Mouse (Mus musculus) spleen, postnatal 10 days (tissue): ENCODE measurements around the gene Zfp541.

ENCODE experiments used
- DNase-seq, 2 experiments: peaks; one replicate each; pipeline ENCODE4 v3.0.0; 2021 to 2022; ENCODE audit warnings: low spot score in 2 of 2

Zfp541 gene

DNA sequence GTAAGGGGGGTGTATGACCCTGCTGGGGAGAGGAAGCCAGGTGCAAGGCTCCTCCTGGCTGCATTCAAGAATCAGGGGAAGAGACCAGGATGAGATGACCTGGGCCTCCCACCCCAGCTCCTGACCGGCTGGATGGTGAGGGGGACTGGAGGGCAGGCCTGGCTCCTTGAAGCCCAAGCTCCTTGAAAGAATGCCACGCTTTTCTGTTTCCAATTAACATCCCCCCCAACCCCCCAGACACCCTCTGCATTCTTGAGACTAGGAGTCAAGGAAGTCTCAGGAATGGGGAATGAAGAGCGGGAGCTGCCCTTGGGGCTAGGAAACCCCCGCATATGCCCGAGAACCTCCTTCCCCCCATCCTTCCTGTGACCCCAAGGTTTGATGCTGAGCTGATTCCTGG is 17.1 kb upstream of the Zfp541 start:
- DNase-seq = no peak

DNA sequence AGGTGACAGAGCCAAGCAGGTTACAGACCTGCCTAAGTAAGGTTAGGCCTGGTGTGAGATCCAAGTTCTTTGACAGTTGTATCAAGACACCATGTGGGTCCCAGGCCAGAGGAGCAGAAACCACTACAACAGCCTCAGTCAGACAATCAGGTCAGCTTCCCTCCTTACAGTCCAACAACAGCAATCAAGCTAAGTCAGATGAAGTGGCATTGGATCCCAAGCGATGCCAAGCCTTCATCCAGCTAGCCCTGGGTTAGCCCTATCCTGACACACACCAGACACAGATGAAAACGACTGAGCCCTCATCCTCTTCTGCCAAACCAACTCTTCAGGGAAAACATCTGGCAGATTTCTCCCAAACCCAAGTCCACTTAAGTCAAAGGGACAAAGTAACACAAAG is 16.1 kb upstream of the Zfp541 start:
- no peak for DNase-seq

- DNase-seq = peak in 1 of 2 experiments; percentile 85
These were observed 15.5 kb upstream of the Zfp541 start for GRCm38 (mm10) chr7:16046101-16046480.

GRCm38 (mm10) chr7:16046481-16047337 is 14.9 kb upstream of the Zfp541 start:
- DNase-seq = peak; percentile 73 to 79

DNA sequence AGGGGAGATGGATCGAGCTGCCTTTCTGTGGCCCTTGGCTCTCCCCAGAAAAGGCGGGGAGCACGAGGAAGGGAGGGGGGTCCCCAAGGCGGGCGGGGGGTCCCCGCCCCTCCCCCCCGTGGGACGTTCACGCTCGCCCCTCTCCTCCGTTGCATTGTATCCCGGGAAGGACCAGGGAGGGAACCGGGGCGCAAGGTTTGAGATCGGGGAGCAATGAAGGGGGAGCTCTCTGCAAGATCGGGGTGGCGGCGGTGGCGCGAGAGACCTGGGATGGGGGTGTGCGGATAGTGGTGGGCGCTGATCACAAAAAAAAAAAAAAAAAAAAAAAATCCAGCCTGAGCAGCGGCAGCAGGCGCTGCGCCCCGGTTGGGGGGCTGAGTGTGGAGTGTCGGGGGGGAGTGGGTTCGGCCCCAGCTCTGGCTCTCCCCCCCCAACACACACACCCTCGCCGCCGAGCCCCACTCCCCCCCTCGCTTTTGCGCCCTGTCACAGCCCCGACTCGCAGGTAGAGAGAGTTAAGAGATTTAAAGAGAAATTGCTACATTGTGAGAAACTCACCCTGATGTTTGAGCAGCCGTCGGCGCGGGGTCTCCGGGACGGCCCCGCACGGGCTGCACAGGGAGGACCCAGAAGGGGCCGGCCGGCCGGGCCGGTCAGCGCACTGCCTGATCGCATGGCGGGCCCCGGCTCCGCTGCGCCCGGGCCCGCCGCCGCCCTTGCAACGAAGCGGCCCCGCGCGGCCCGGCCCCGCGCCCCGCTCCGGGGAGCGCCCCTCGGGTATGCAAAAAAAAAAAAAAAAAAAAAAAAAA is 14.1 kb upstream of the Zfp541 start, which contains the start of gene Bicra:
TSS of gene Bicra (minus strand) at position 584 of the 809 bp plus-strand sequence.
- DNase-seq = peak; percentile 82 to 92

GRCm38 (mm10) chr7:16048164-16048564 is 13.4 kb upstream of the Zfp541 start:
- DNase-seq = peak; percentile 97 to 98

DNA sequence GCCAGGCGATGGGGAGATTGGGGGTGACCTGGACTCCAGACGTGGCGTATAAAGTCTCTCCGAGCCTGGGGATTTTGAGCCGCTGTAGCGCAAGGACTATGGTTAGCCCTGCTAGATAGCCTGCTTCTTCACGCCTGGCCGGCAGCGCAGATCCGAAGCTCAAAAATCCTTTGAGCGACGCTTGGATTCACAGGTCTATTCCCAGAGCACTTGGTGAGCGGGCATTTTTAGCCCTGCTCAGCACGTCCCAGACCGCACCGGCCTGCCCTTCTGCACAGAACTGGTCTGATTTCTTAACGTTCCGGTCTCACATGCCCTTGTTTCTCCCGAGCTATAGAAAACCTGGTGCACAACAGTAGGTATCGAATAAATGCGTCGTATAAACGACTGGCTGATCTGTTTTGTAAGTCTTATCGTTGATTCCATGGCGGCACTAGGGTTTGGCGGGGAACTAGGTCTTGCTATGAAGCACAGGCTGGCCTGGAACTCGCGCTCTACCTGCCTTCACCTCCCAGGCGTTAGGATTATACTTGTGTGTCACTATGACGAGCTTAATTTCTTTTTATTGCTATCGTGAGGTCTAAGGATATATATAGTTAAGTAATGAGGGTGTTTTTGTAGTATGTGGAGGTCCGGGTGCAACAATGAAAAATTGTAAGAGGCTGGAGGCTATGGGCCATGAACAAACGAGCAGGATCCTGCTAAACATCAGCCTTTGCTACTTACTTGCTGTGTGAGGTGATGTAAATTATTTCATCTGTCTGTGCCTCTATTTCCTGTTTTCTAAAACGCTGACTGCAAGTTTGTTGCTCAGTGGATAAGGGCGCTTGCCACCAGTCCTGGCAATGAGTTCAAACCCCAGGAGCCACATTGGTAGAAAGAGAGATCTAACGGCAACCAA is 12.7 kb upstream of the Zfp541 start:
- DNase-seq = peak; percentile 55 to 58

DNA sequence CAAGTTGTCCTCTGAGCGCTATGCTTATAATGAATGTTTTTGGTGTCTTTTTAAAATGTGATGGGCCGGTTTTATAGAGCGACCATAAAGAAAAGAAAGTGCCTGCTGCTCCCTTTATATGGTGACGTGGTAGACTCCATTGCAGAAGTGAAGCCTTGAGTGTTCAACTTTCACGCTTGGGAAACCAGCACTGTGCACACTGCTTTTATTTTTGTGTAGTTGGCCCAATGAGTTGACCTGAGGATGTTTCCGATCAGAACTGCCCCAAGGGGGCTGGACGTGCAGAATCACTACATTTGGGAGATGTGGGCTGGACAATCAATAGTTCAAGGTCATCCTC is 12.1 kb upstream of the Zfp541 start:
- peak in 1 of 2 experiments; percentile 35 for DNase-seq

GRCm38 (mm10) chr7:16050600-16050999 is 11.0 kb upstream of the Zfp541 start:
- no peak for DNase-seq

GRCm38 (mm10) chr7:16051883-16052595 is 9.6 kb upstream of the Zfp541 start:
- DNase-seq = peak; percentile 83 to 91

DNA sequence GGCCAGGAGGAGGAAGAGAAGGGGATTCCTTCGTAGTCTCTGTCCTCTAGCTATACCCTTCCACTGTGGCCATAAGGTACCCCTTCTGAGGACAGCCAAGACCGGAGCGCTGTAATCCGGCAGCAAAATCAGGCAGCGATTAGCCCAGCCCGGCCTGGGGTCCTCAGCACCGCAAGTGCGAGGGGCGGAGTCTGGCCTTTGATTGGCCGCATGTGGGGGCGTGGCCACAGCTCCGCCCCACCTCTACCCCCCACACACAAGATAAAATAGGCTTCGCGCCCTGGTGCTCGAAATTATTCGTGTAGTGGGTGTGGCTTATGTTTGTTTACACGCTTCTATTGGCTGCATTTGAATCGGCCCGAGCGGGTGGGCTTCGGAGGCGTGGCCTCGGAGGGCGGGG is 8.9 kb upstream of the Zfp541 start:
- DNase-seq = peak; percentile 91 to 97

- no peak for DNase-seq
These were observed 8.5 kb upstream of the Zfp541 start for GRCm38 (mm10) chr7:16053105-16053504.

DNA sequence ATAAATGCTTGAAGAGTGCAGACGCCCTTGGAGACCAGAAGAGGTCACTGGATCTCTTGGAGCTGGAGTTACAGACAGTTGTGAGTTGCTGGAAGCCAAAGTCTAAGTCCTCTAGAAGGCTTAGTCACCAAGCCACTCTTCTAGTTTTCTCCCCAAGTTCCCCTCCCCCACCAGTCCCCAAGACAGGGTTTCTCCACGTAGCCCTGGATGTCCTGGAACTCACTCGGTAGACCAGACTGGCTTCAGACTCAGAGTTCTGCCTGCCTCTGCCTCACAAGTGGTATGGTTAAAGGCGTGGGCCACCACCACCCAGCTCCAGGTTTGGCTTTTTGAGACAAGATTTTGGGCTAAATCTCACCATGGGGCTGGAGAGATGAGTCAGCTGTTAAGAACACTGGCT is 6.6 kb upstream of the Zfp541 start:
- no peak for DNase-seq

- DNase-seq = peak in 1 of 2 experiments; percentile 46
These were observed 5.9 kb upstream of the Zfp541 start for GRCm38 (mm10) chr7:16055665-16056064.

GRCm38 (mm10) chr7:16056459-16057135 is 5.0 kb upstream of the Zfp541 start:
- peak in 1 of 2 experiments; percentile 63 for DNase-seq

GRCm38 (mm10) chr7:16057136-16057534 is 4.5 kb upstream of the Zfp541 start:
- DNase-seq = no peak

- DNase-seq = no peak
These were observed 446 bp downstream of the Zfp541 start for GRCm38 (mm10) chr7:16062099-16062420.

DNA sequence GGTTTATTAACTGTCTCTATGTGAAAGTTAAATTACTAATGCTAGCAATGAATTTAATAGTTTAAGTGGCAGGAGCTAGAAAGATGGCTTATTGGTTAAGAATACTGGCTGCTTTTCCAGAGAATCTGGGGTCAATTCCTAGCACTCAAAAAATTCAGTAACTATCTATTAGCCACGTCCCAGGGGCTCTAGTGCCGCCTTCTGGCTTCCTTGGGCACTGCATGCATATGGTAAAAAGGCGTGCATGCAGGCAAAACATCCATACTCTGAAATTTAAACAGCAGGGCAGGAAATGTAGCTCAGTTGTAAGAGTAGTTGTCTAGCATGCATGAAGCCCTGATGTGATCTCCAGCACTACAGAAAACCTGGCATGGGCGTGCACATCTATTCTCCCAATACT is 1.9 kb downstream of the Zfp541 start:
- peak in 1 of 2 experiments; percentile 63 for DNase-seq

DNA sequence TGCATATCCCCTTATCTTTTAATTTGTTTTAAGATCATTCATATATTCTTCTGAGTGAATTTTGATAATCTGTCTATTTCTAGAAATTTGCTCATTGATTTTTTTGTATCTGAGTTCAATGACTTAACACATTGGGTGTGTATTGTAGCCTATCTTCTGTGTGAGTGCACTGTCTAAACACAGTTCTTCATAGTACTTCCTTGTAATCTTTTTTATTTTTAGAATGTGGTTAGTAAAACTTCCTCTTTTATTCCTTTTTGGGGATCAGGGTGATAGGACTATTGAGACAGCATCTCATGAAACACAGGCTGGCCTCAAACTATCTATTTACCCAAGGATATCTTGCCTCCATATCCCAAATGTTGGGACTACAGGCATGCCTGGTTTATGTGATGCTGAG is 9.2 kb downstream of the Zfp541 start:
- no peak for DNase-seq

DNA sequence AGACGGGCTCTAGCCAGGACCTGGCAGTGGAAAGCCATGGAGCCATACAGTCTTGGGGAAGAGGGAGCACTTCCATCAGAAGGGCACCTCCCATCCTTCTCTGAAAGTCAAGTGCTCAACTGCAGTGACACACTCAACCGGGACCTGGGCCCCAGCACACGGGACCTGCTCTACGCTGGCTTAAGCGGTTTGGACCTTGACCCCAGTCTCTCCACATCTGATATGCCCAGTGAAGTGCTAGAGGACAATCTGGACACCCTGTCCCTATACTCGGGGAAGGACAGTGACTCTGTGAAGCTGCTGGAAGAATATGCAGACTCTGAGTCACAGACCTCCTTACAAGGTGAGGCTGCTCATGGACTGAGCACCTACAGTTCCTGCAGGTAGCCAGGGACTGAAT is 10.3 kb downstream of the Zfp541 start:
- no peak for DNase-seq

DNA sequence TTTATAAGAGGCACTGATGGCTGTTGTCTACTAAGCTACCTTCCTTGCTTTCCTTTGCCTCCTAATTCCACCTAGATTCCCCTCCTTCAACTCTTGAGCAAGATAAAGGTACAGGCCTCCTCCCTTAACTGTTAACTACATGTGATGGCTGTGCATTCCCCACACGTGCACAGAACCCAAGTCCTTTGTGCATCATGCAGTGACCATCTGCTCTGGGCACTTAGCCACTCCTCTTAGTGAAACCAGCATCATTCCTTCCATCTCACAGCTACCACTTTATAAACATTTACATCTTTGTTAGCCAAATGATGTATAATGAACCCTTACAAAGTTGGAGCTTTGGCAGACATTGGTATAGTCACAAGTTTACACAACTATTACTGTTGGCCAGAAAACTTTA is 18.3 kb downstream of the Zfp541 start:
- DNase-seq = no peak
